Mouse (Mus musculus) embryonic facial prominence, embryonic 12.5 days (tissue): ENCODE data around the gene Stard3. TPM values are rescaled to one million over a fixed set of nuclear protein-coding genes. Genes with fewer than 3 reads are reported as not detected.

Experiments used
- ATAC-seq: fragments of 200-750 bp; cut with Nextera tagmentation; 2 replicates; pipeline ENCODE4 v1.8.0; 2017; ENCODE audit not compliant: insufficient number of reproducible peaks, insufficient read depth, low FRiP score, low TSS enrichment
- H3K27ac ChIP-seq: fragments of 300-500 bp; sonication (generic); 2 replicates; pipeline ENCODE4 v1.5.1; 2016; ENCODE audit warnings: mild to moderate bottlenecking
- H3K27me3 ChIP-seq: fragments of 300-500 bp; sonication (generic); 2 replicates; pipeline ENCODE4 v1.6.1; 2016; ENCODE audit warnings: mild to moderate bottlenecking, moderate library complexity
- H3K36me3 ChIP-seq: fragments of 300-500 bp; sonication (generic); 2 replicates; pipeline ENCODE4 v1.6.1; 2016; ENCODE audit warnings: mild to moderate bottlenecking
- H3K4me1 ChIP-seq: fragments of 300-500 bp; sonication (generic); 2 replicates; pipeline ENCODE4 v1.6.1; 2016
- H3K4me2 ChIP-seq: fragments of 300-500 bp; sonication (generic); replicated peaks from 2 replicates; pipeline ENCODE4 v1.6.1; 2016; ENCODE audit warnings: mild to moderate bottlenecking, moderate library complexity
- H3K4me3 ChIP-seq: fragments of 300-500 bp; sonication (generic); 2 replicates; pipeline ENCODE4 v1.5.1; 2016; ENCODE audit warnings: mild to moderate bottlenecking
- H3K9ac ChIP-seq: fragments of 300-500 bp; sonication (generic); 2 replicates; pipeline ENCODE4 v1.6.1; 2016; ENCODE audit warnings: mild to moderate bottlenecking, moderate library complexity
- H3K9me3 ChIP-seq: fragments of 300-500 bp; sonication (generic); 2 replicates; pipeline ENCODE4 v1.6.1; 2016; ENCODE audit warnings: mild to moderate bottlenecking, moderate library complexity
- WGBS: fragments of 180-500 bp; shearing (Covaris S2); methylation state at CpG from one replicate; pipeline ENCODE4 v1.1.7; 2016; 5-methylcytosine and 5-hydroxymethylcytosine counted together
- polyA plus RNA-seq: library from polyadenylated mRNA; unstranded; fragments of >200 nt; fragmentation: Nextera tagmentation; extraction: Ambion mirVana; gene quantifications from 2 replicates; pipeline ENCODE4 v1.2.1, GENCODE M21; 2016

The Stard3 gene
- polyA plus RNA-seq, 1 experiment from 2014 or later = 39.6 TPM

DNA sequence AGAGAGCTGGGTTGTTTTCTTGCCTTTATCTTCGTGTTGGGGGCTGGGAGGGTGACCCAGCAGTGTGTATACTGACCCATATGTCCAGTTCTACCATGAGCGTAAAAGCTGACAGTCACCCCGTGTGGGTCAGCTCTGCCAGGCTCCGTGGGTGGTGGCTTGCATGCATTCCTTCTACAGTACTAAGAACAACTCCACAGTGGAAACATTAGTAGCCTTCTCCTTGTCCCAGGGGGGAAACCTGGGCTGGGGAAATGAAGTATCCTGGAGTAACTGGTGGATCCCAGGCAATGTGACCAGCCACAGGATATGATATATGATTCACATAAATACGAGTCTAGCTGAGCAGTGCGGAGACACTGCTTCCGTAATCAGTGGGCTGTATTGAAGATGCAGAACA lies 55.6 kb downstream of the Stard3 start:
- Histone ChIP-seq H3K9ac (peak overlapping the region; percentile 87), H3K27ac (peak overlapping the region; percentile 96; the same call in 1 of the 2 replicates), H3K27me3 (peaks cover 4% of the 10 kb centered on the region; the same call in 1 of the 2 replicates), H3K9me3 (no peaks in the 10 kb centered on the region), H3K4me2 (peak overlapping the region; percentile 74), H3K4me1 (peaks cover 36% of the 10 kb centered on the region), H3K36me3 (0 out of 2 replicates have a peak, but pooled peaks cover 2% of the 10 kb centered on the region), H3K4me3 (peak overlapping the region; percentile 74)
- 20% methylated on average over 7 of the region's 7 CpGs for WGBS
- no peak for ATAC-seq

DNA sequence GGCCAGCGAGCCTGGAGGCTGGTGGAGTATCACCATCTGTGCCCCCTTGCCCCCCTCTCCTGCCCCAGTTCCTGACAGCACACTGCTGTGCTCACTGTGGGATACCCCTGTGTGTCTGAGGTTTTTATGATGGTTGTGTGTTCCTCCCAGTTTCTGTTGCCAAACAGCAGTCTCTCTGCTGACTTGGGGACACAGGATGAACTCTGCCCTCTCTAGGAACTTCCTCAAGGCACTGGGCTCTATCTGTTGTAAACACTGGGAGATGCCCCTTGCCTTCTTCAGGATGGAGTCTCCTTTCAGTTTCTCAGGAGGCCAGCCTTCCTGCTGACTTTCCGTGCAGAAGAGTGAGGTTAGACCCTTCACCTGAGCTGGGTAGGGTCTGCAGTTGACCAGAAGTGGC lies 56.0 kb downstream of the Stard3 start:
- H3K4me2 ChIP-seq = peak overlapping the region; percentile 74
- no peaks in the 10 kb centered on the region for H3K9me3 ChIP-seq
- H3K27ac ChIP-seq = no peak overlapping the region
- 0 out of 2 replicates have a peak, but pooled peaks cover 5% of the 10 kb centered on the region for H3K36me3 ChIP-seq
- H3K27me3 ChIP-seq = peaks cover 4% of the 10 kb centered on the region; the same call in 1 of the 2 replicates
- no peak overlapping the region for H3K9ac ChIP-seq
- WGBS = 32% methylated on average over 2 of the region's 2 CpGs
- no peak for ATAC-seq
- peak overlapping the region; percentile 74 for H3K4me3 ChIP-seq
- H3K4me1 ChIP-seq = peaks cover 32% of the 10 kb centered on the region

- H3K4me3 ChIP-seq = no peak overlapping the region
- H3K4me1 ChIP-seq = peaks cover 18% of the 10 kb centered on the region
- peaks cover 28% of the 10 kb centered on the region for H3K36me3 ChIP-seq
- no peaks in the 10 kb centered on the region for H3K9me3 ChIP-seq
- H3K9ac ChIP-seq = no peak overlapping the region
- H3K4me2 ChIP-seq = no peak overlapping the region
- H3K27me3 ChIP-seq = no peaks in the 10 kb centered on the region
- no peak overlapping the region for H3K27ac ChIP-seq
- ATAC-seq = no peak
- WGBS = 83% methylated on average over 1 of the region's 1 CpGs
Measured at GRCm38 (mm10) chr11:98417074-98417473, 58.9 kb downstream of the Stard3 start.

GRCm38 (mm10) chr11:98418273-98418672 lies 60.1 kb downstream of the Stard3 start:
- peaks cover 18% of the 10 kb centered on the region for H3K4me1 ChIP-seq
- H3K27me3 ChIP-seq = no peaks in the 10 kb centered on the region
- H3K4me3 ChIP-seq = no peak overlapping the region
- H3K27ac ChIP-seq = no peak overlapping the region
- 69% methylated on average over 6 of the region's 6 CpGs for WGBS
- H3K9ac ChIP-seq = no peak overlapping the region
- H3K36me3 ChIP-seq = peaks cover 40% of the 10 kb centered on the region
- no peaks in the 10 kb centered on the region for H3K9me3 ChIP-seq
- no peak for ATAC-seq
- no peak overlapping the region for H3K4me2 ChIP-seq

GRCm38 (mm10) chr11:98418939-98419547 lies 60.9 kb downstream of the Stard3 start:
- Histone ChIP-seq H3K27me3 (no peaks in the 10 kb centered on the region), H3K36me3 (peaks cover 48% of the 10 kb centered on the region), H3K4me3 (no peak overlapping the region), H3K9me3 (no peaks in the 10 kb centered on the region), H3K4me1 (peaks cover 11% of the 10 kb centered on the region), H3K9ac (no peak overlapping the region), H3K27ac (no peak overlapping the region), H3K4me2 (no peak overlapping the region)
- no peak for ATAC-seq
- 81% methylated on average over 10 of the region's 10 CpGs for WGBS

DNA sequence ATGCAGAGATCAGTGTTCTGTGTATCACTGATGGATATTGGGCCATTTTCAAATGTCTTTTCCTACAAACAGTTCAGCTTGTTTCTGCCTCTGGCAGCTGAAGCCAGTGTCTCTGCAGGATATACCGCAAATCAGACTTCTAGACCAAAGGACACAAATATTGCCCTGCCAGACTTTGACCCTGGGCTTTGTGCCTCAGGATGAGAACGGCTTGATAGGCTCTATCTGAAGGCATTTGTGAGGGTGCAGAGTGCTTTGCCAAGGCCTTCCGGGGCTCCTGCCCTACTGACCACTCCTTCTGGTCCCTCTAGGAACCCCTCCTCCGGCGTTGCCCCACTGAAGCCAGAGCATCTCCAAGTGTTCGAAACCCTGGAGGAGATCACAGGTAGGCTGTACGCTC lies 68.4 kb downstream of the Stard3 start:
- no peak for ATAC-seq

GRCm38 (mm10) chr11:98428436-98428835 lies 70.3 kb downstream of the Stard3 start:
- Histone ChIP-seq H3K27me3 (no peaks in the 10 kb centered on the region), H3K36me3 (peaks cover 84% of the 10 kb centered on the region), H3K9me3 (no peaks in the 10 kb centered on the region), H3K27ac (no peak overlapping the region), H3K4me2 (no peak overlapping the region), H3K9ac (no peak overlapping the region), H3K4me1 (no peaks in the 10 kb centered on the region), H3K4me3 (no peak overlapping the region)
- 89% methylated on average over 5 of the region's 5 CpGs for WGBS
- no peak for ATAC-seq

More for the DNA sequence above, 68.4 kb downstream of the Stard3 start:
- Histone ChIP-seq H3K4me1 (no peaks in the 10 kb centered on the region), H3K36me3 (peaks cover 87% of the 10 kb centered on the region), H3K9ac (no peak overlapping the region), H3K4me2 (no peak overlapping the region), H3K27ac (no peak overlapping the region), H3K4me3 (no peak overlapping the region), H3K9me3 (no peaks in the 10 kb centered on the region), H3K27me3 (no peaks in the 10 kb centered on the region)
- 98% methylated on average over 7 of the region's 7 CpGs for WGBS

Other genes starting within 250 kb of the Stard3 start
- 25.9 and 30.6 TPM in 2 replicates for gene Fbxl20, start 208.0 kb upstream of the Stard3 start, polyA plus RNA-seq
- 71.6 and 80.7 TPM in 2 replicates for gene Med1, start 165.1 kb upstream of the Stard3 start, polyA plus RNA-seq
- 15.9 and 16.7 TPM in 2 replicates for gene Cdk12, start 155.3 kb upstream of the Stard3 start, polyA plus RNA-seq
- 0.27 and 0.61 TPM in 2 replicates for gene Neurod2, start 28.7 kb upstream of the Stard3 start, polyA plus RNA-seq
- gene Ppp1r1b, start 10.0 kb upstream of the Stard3 start, polyA plus RNA-seq = 0.39 and 1.0 TPM in 2 replicates
- 1.5 and 1.7 TPM in 2 replicates for gene Tcap, start 25.4 kb downstream of the Stard3 start, polyA plus RNA-seq
- gene Pnmt, start 28.1 kb downstream of the Stard3 start, polyA plus RNA-seq = 0.33 TPM in 1 of 2 replicates, not detected in the other
- gene Pgap3, start 42.1 kb downstream of the Stard3 start, polyA plus RNA-seq = 9.8 and 10.4 TPM in 2 replicates
- 47.4 and 49.4 TPM in 2 replicates for gene Erbb2, start 54.1 kb downstream of the Stard3 start, polyA plus RNA-seq
- 78.4 and 85.6 TPM in 2 replicates for gene Mien1, start 80.6 kb downstream of the Stard3 start, polyA plus RNA-seq
- gene Grb7, start 88.0 kb downstream of the Stard3 start, polyA plus RNA-seq = 7.3 and 7.7 TPM in 2 replicates
- 0.24 and 0.47 TPM in 2 replicates for gene Ikzf3, start 187.7 kb downstream of the Stard3 start, polyA plus RNA-seq
- gene Zpbp2, start 192.7 kb downstream of the Stard3 start, polyA plus RNA-seq = not detected in 2 replicates
- 62.8 and 64.2 TPM in 2 replicates for gene Ormdl3, start 229.0 kb downstream of the Stard3 start, polyA plus RNA-seq
- gene Lrrc3c, start 239.9 kb downstream of the Stard3 start, polyA plus RNA-seq = not detected in 2 replicates